Mouse (Mus musculus) lung, embryonic 14.5 days (tissue): ENCODE measurements around the gene Plekha6. TPM values are rescaled to one million over a fixed set of nuclear protein-coding genes. Genes with fewer than 3 reads are reported as not detected.

Experiments used
- ATAC-seq: fragments of 200-750 bp; cut with Nextera tagmentation; 2 replicates; pipeline ENCODE4 v1.8.0; 2017; ENCODE audit warnings: mild to moderate bottlenecking, moderate TSS enrichment, moderate library complexity; ENCODE audit not compliant: insufficient read depth
- DNase-seq: peaks from one replicate; pipeline ENCODE4 v3.0.0-alpha.2; 2015
- H3K27ac ChIP-seq: fragments of 300-500 bp; sonication (generic); 2 replicates; pipeline ENCODE4 v1.5.1; 2014; ENCODE audit warnings: low read depth, mild to moderate bottlenecking, moderate library complexity
- H3K27me3 ChIP-seq: fragments of 300-500 bp; sonication (generic); 2 replicates; pipeline ENCODE4 v1.6.1; 2014; ENCODE audit warnings: low read length, control low read depth; ENCODE audit not compliant: insufficient read depth
- H3K36me3 ChIP-seq: fragments of 300-500 bp; sonication (generic); 2 replicates; pipeline ENCODE4 v1.6.1; 2014; ENCODE audit warnings: control low read depth; ENCODE audit not compliant: insufficient read depth
- H3K4me1 ChIP-seq: fragments of 300-500 bp; sonication (generic); 2 replicates; pipeline ENCODE4 v1.6.1; 2014; ENCODE audit warnings: antibody characterized with exemption, control low read depth; ENCODE audit not compliant: insufficient read depth
- H3K4me2 ChIP-seq: fragments of 300-500 bp; sonication (generic); 2 replicates; pipeline ENCODE4 v1.6.1; 2014; ENCODE audit warnings: mild to moderate bottlenecking
- H3K4me3 ChIP-seq: fragments of 300-500 bp; sonication (generic); 2 replicates; pipeline ENCODE4 v1.5.1; 2014; ENCODE audit warnings: low read depth, low read length
- H3K9ac ChIP-seq: fragments of 300-500 bp; sonication (generic); 2 replicates; pipeline ENCODE4 v1.6.1; 2014
- H3K9me3 ChIP-seq: fragments of 300-500 bp; sonication (generic); 2 replicates; pipeline ENCODE4 v1.6.1; 2016; ENCODE audit warnings: low read depth, low read length, control low read depth
- CTCF ChIP-seq: IDR thresholded peaks from 2 replicates; pipeline ENCODE4 v1.5.1; 2016; ENCODE audit warnings: antibody characterized with exemption, low read depth
- whole genome bisulfite sequencing: fragments of 180-500 bp; shearing (Covaris S2); extraction: QIAGEN DNeasy Blood & Tissue Kit; methylation state at CpG from one replicate; pipeline ENCODE4 v1.1.7; 2014; 5-methylcytosine and 5-hydroxymethylcytosine counted together
- polyA plus RNA-seq: library from polyadenylated mRNA; unstranded; fragments of >200 nt; fragmentation: Nextera tagmentation; extraction: Ambion mirVana; gene quantifications from 2 replicates; pipeline ENCODE4 v1.2.1, GENCODE M21; 2014

Plekha6 gene
- polyA plus RNA-seq, 1 experiment from 2014 or later = 6.7 TPM

GRCm38 (mm10) chr1:133182706-133183095 lies 18.7 kb downstream of the Plekha6 start:
- Histone ChIP-seq H3K9me3 (no peaks in the 10 kb centered on the region), H3K27me3 (peaks cover 23% of the 10 kb centered on the region), H3K36me3 (no peaks in the 10 kb centered on the region), H3K4me1 (no peaks in the 10 kb centered on the region; the same call in 1 of the 2 replicates), H3K4me2 (peak overlapping the region; percentile 79), H3K9ac (peak overlapping the region; percentile 27), H3K27ac (no peak overlapping the region), H3K4me3 (peak overlapping the region; percentile 42)
- no peak for ATAC-seq
- no peak for DNase-seq
- TF ChIP-seq CTCF = no peak
- WGBS = 4% methylated on average over 16 of the region's 16 CpGs

DNA sequence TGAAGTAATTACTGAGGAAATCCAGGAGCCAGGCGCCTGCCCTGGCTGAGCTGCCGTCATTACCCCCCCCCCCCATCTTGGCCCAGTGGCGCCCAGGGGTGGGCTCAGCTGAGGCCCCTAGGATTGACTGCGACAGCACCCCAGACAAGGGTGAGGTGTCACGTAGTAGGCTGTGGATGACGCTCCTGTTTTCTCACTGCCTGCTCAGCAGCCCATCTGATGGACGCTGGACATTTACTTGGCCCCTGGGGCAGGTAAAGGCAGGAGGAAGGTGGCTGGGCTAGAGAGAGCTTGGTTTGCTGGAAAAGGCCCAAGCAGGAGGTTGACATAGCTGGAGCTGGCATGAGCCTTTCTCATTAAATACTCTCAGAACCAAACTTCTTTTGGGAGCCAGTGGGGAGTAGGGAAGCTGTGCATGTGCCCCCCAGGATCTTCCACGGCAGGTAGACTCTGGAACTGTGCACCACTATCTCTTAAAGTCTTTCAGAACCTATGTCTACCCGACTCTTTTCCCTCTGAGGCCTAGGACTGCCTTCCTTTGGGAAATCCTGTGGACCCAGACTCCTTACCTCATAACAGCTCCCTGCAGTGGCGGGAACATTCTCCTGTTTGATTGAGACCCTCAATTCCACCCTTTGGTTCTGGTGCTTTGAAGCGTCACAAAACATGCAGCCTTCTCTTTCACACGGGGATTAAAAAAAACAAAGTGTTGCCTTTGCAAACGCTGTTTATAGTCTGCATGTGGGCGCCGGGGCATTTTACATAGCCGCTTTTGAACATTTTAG lies 19.3 kb downstream of the Plekha6 start:
- DNase-seq = no peak
- ATAC-seq = no peak
- Histone ChIP-seq H3K9ac (no peak overlapping the region), H3K4me2 (peak overlapping the region; percentile 79), H3K27me3 (peaks cover 23% of the 10 kb centered on the region), H3K4me1 (no peaks in the 10 kb centered on the region; the same call in 1 of the 2 replicates), H3K27ac (no peak overlapping the region), H3K9me3 (no peaks in the 10 kb centered on the region), H3K36me3 (no peaks in the 10 kb centered on the region), H3K4me3 (peak overlapping the region; percentile 42; the same call in 1 of the 2 replicates)
- 42% methylated on average over 16 of the region's 16 CpGs for WGBS
- no peak for TF ChIP-seq CTCF

GRCm38 (mm10) chr1:133187948-133188680 lies 24.1 kb downstream of the Plekha6 start:
- ATAC-seq = peak; percentile 66; the same call in 1 of the 2 replicates
- no peak overlapping the region for H3K4me2 ChIP-seq
- WGBS = 22% methylated on average over 4 of the region's 4 CpGs
- H3K4me1 ChIP-seq = no peaks in the 10 kb centered on the region; the same call in 1 of the 2 replicates
- no peaks in the 10 kb centered on the region for H3K9me3 ChIP-seq
- H3K27me3 ChIP-seq = peaks cover 4% of the 10 kb centered on the region
- DNase-seq = peak; percentile 52
- no peak overlapping the region for H3K27ac ChIP-seq
- TF ChIP-seq CTCF = no peak
- no peak overlapping the region for H3K4me3 ChIP-seq
- no peaks in the 10 kb centered on the region for H3K36me3 ChIP-seq
- no peak overlapping the region for H3K9ac ChIP-seq

DNA sequence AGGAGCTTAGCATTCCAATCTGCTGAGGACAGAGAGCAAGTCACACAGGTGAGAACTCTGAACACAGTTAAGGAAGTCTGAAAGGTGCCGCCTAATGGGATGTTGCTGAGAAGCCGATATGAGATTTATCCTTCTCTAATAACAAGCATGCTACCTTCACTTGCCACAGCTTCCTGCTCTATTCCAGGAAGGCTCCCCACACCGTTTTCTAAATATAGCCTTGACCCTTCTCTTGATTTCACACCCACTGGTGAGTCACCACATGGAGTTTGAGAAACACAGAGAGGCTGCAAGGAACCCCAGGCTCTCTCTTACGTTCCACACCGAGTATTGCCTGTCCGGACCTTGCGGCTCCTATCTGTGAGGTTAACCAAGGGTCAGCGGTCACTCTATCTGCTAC lies 24.7 kb downstream of the Plekha6 start:
- Histone ChIP-seq H3K4me2 (no peak overlapping the region), H3K36me3 (no peaks in the 10 kb centered on the region), H3K27me3 (no peaks in the 10 kb centered on the region), H3K9ac (no peak overlapping the region), H3K9me3 (no peaks in the 10 kb centered on the region), H3K27ac (no peak overlapping the region), H3K4me1 (no peaks in the 10 kb centered on the region; the same call in 1 of the 2 replicates), H3K4me3 (no peak overlapping the region)
- no peak for TF ChIP-seq CTCF
- WGBS = 75% methylated on average over 8 of the region's 8 CpGs
- ATAC-seq (no peak), DNase-seq (no peak)

DNA sequence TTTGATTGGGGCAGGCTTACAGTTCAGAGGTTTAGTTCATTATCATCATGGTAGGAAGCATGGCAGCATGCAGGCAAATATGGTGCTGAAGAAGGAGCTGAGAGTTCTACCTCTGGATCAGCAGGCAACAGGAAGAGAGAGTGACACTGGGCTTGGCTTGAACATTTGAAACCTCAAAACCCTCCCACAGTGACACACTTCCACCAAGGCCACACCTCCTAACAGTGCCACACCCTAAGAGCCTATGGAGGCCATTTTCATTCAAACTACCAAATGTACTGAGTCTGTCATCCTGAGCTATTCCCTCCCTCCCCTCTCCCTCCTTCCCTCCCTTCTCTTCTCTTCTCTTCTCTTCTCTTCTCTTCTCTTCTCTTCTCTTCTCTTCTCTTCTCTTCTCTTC lies 25.5 kb downstream of the Plekha6 start:
- Histone ChIP-seq H3K4me2 (no peak overlapping the region), H3K9me3 (no peaks in the 10 kb centered on the region), H3K4me1 (no peaks in the 10 kb centered on the region; the same call in 1 of the 2 replicates), H3K9ac (no peak overlapping the region), H3K27me3 (no peaks in the 10 kb centered on the region), H3K4me3 (no peak overlapping the region), H3K27ac (no peak overlapping the region), H3K36me3 (no peaks in the 10 kb centered on the region)
- no peak for ATAC-seq
- no peak for DNase-seq
- TF ChIP-seq CTCF = no peak

DNA sequence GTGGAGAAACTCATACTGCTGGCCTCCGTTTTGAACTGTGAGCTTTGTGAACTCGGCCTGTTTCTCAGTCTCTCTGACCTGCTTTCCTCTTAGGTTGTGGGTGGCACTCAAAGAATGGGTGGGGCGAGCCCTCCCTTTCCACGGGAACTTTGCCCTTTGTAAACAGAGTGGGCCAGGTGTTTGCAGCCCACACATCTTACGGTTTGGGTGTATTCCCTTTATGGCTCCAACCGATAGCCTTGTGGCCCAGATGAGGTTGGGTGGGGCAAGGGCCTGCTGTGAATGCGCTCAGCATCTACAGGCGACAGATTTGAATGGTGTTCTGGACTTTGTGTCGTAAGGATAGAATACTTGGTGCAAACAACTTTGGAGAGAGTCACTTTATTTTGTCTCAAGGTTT lies 26.5 kb downstream of the Plekha6 start:
- DNase-seq = no peak
- Histone ChIP-seq H3K9me3 (no peaks in the 10 kb centered on the region), H3K27me3 (no peaks in the 10 kb centered on the region), H3K27ac (no peak overlapping the region), H3K4me2 (no peak overlapping the region), H3K36me3 (no peaks in the 10 kb centered on the region), H3K4me3 (no peak overlapping the region), H3K9ac (no peak overlapping the region), H3K4me1 (no peaks in the 10 kb centered on the region; the same call in 1 of the 2 replicates)
- no peak for ATAC-seq
- WGBS = 67% methylated on average over 9 of the region's 9 CpGs
- no peak for TF ChIP-seq CTCF

DNA sequence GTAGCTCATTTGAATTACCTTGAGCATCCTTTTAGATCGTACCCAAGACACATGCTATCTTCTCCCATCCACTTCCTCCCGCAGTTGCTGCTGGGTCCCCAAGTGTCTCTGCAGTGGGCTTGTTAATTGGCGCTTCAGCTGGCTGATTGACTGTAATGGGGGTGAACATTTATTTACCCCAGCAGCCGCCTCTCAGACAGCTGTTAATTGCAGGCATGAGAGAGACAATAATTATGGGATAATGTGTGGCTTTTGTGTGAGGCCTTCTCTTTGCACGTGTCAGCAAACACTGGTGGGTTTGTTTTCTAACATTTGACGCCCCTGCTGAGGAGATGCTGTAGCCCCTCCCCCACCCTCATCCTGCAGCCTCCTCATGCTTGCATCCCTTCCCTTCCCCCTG lies 32.2 kb downstream of the Plekha6 start:
- Histone ChIP-seq H3K4me3 (no peak overlapping the region), H3K27ac (no peak overlapping the region), H3K4me2 (no peak overlapping the region), H3K36me3 (no peaks in the 10 kb centered on the region), H3K27me3 (no peaks in the 10 kb centered on the region), H3K9me3 (no peaks in the 10 kb centered on the region), H3K4me1 (0 out of 2 replicates have a peak, but pooled peaks cover under 1% of the 10 kb centered on the region), H3K9ac (no peak overlapping the region)
- ATAC-seq (no peak), DNase-seq (no peak)
- TF ChIP-seq CTCF = no peak
- WGBS = 46% methylated on average over 6 of the region's 6 CpGs
